ENCODE assay signal across 8 mouse cellular contexts in genomic region chr4:98091368-98091827, GRCm38 (mm10).
A peak's percentile ranks its signal among the peaks of the same experiment; 100 is the strongest.
DNase-seq lines count a peak whose midpoint lies in the region; ATAC-seq and TF ChIP-seq lines count a peak whose summit lies in the region.

No protein-coding gene starts in this region.

- no peak overlapping the region for H3K4me3 ChIP-seq in kidney, adult 2 months (ENCODE audit: insufficient read depth, low read depth, low read length)
- H3K4me3 ChIP-seq in lung, embryonic 15.5 days = no peak overlapping the region

- no peak for TF ChIP-seq POLR2A in kidney, adult 2 months (IDR thresholded peaks at IDR 0.05; ENCODE audit: low read depth, low read length)

- H3K9ac ChIP-seq in lung, embryonic 15.5 days = no peak overlapping the region

- peaks cover 17% of the 10 kb centered on the region for H3K4me1 ChIP-seq in kidney, adult 2 months (ENCODE audit: control insufficient read depth, insufficient read depth, low read length)
- H3K4me1 ChIP-seq in lung, embryonic 15.5 days = peaks cover 32% of the 10 kb centered on the region

- H3K9me3 ChIP-seq in lung, embryonic 15.5 days = no peaks in the 10 kb centered on the region

- peak; percentile 35 to 41 for DNase-seq in frontal cortex, postnatal 10 days (ENCODE audit: low spot score in 2 of 2)
- DNase-seq in frontal cortex, postnatal 25 days (ENCODE audit: low spot score in 2 of 2) = no peak
- peak; percentile 65 for DNase-seq in adrenal gland, adult 8-10 months
- peak; percentile 87 to 93 for DNase-seq in heart, adult 9 months (ENCODE audit: low spot score in 2 of 2)
- DNase-seq in kidney, adult 2 months = peak; percentile 80
- peak; percentile 85 for DNase-seq in thymus, postnatal 0 days (ENCODE audit: low spot score)
- no peak for DNase-seq in cerebellum, postnatal 14 days

- H3K27ac ChIP-seq in kidney, adult 2 months (ENCODE audit: insufficient read depth, low read depth, low read length) = peak overlapping the region; percentile 10
- peak overlapping the region; percentile 62 for H3K27ac ChIP-seq in lung, embryonic 15.5 days

- peak; percentile 79 for ATAC-seq in lung, embryonic 15.5 days (ENCODE audit: borderline replicate concordance, extremely low read depth, low FRiP score, low TSS enrichment)

- no peaks in the 10 kb centered on the region for H3K36me3 ChIP-seq in kidney, adult 2 months (ENCODE audit: control insufficient read depth, insufficient read depth, low read length)
- no peaks in the 10 kb centered on the region for H3K36me3 ChIP-seq in lung, embryonic 15.5 days

- H3K27me3 ChIP-seq in kidney, adult 2 months (replicated peaks; ENCODE audit: control insufficient read depth, insufficient read depth, low read length) = no peaks in the 10 kb centered on the region
- no peaks in the 10 kb centered on the region for H3K27me3 ChIP-seq in lung, embryonic 15.5 days

- H3K4me2 ChIP-seq in lung, embryonic 15.5 days = no peak overlapping the region

- no peak for TF ChIP-seq CTCF in kidney, adult 2 months (conservative IDR thresholded peaks at IDR 0.05; ENCODE audit: insufficient read depth, insufficient read length, low read depth, low read length)

- WGBS in kidney, adult 2 months = 27% methylated on average over 4 of the region's 4 CpGs
- 29% methylated on average over 4 of the region's 4 CpGs for WGBS in lung, embryonic 15.5 days

Comparison
In these comparisons a context has a peak if more than half of its experiments do, and no peak if none do; other contexts are left out.
1. DNase-seq: peak in frontal cortex, postnatal 10 days (2 of 2), adrenal gland, adult 8-10 months (single experiment), heart, adult 9 months (2 of 2), kidney, adult 2 months (single experiment) and thymus, postnatal 0 days (single experiment); none in frontal cortex, postnatal 25 days (0 of 2) and cerebellum, postnatal 14 days (0 of 2).